Mouse (Mus musculus): ENCODE measurements around the gene Syne4.

- no peak for TF ChIP-seq CTCF (conservative IDR thresholded peaks at IDR 0.05; ENCODE audit: low read length)
- no peak for TF ChIP-seq POU5F1 (IDR thresholded peaks at IDR 0.05; ENCODE audit: borderline replicate concordance, low read length)
Observed at GRCm38 (mm10) chr7:30326427-30326826, 11.8 kb downstream of the Syne4 start.

Measured in E14TG2a.4 (cell line).